Mouse (Mus musculus): Measurements from ENCODE around the gene Ranbp17.

GRCm38 (mm10) chr11:33226516-33226915 lies 287.0 kb downstream of the Ranbp17 start:
- no peak for TF ChIP-seq CTCF (IDR thresholded peaks at IDR 0.05; ENCODE audit: insufficient read depth, low read depth, low read length)
- TF ChIP-seq POLR2A (IDR thresholded peaks at IDR 0.05; ENCODE audit: insufficient read depth, low read depth, low read length): no peak
